Mouse (Mus musculus) cerebellum, adult (tissue): Measurements from ENCODE around the gene Kcnd3.

Source experiments
- ATAC-seq: cut with Nextera tagmentation; 2 replicates; pipeline ENCODE4 v1.9.2; 2017; ENCODE audit warnings: mild to moderate bottlenecking, moderate library complexity, mixed read lengths; ENCODE audit not compliant: insufficient number of reproducible peaks, low FRiP score, low TSS enrichment

The Kcnd3 gene

DNA sequence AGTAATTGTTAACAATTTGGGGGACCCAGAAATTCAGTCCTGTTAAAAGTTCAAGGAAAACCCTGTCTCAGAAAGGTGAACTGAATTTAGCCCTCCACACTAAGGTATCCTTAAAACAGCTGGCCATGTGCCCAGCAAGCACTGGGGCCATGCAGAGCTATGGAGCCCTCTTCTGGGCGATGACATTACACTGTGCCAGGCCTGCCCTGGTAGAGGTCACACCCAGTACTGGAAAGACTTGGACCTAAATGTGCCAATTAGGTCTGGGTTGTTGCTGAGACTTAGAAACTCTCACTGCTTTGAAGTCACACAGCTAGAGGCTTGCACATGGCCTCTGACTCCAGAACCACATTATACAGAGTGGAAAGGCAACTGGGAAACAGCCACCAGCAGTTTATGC is 190.1 kb downstream of the Kcnd3 start:
- ATAC-seq, result peak; percentile 33; the same call in 1 of the 2 replicates

DNA sequence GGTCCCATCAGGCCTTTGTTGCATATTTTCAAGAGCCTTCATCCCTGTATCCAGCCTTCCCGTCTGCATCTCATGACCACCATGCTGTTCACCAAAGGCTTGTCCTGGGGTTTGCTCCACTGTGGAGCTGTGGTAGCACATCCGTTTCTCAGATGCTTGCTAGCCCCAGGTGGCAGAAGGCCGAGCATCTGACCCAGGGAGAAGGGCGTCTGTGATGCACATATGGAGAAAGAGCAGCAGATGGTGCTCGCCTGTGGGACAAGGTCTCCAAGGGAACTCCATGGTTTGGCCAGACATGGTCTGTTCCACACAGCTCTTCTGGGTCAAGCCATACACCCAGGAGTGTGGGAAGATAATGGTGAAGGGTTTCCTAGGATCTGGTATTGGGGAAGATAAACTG is 191.4 kb downstream of the Kcnd3 start:
- peak; percentile 82 for ATAC-seq

DNA sequence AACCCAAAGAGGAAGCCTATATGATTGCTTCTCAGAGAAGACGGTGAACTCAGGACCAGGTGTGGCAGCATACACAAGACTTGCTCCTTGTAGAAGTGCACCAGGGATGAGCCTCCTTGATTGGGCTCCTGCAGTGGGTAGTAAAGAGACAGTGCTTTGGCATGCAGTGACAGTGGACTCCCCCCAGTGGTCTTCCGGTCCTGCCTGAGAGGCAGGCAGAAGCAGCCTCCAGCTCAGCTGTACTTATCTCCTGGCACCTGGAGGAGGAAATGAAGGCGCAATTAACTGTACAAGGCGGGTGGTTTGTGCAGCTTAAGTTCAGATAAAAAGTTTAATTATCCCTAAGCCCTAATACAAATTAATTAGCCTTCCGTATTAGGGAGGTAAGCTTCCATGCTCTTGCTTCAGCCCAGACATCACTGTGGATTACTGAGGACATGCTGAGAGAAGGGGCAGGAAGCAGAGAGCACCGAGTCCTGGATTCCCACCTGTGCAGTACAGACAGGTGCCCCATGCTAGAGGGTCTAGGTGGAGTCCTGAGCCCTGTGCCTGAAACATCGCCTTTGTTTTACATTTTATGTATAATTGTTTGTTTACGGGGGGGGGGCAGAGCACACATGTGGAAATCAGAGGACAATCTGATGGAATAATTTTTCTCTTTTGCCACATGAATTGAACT is 196.9 kb downstream of the Kcnd3 start:
- no peak for ATAC-seq

DNA sequence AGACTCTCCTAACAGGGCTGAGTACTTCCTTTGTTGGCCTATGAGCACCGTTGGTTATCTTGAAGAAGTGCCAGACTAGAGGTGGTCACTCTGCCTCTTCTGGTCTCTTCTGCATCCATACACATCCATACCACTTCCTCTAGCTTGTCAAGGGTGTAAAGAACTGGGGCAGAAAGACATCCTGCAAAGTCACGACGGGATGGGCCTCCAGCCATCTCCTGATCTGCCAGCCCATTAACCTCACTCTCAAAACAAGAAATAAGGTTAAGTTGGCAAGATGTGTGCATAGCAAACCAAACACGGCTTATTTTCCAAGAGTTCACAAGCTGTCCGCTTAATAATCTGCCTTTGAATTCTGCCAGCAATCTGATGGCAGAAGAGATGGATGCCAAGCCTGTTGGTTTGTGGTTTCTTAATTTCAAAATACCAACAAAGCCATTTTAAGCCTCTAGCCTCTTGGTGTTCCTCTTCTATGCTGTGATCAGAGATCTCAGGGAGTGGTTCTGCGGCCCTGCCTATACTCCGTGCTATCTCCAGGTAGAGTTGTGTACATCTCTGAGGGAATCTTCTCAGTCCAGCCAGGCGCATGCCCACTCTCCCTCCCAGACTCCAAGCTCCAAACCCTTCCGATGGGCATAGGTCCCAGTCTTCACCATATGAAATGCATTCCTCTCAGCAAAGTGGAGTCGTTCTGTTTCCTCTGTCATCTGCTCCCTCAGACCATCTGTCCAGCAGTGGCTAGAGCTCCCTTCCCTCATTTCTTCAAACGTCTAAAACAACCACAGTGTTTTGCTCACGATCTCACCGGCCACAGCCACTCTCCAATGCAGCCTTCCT is 201.6 kb downstream of the Kcnd3 start:
- peak; percentile 82 for ATAC-seq

DNA sequence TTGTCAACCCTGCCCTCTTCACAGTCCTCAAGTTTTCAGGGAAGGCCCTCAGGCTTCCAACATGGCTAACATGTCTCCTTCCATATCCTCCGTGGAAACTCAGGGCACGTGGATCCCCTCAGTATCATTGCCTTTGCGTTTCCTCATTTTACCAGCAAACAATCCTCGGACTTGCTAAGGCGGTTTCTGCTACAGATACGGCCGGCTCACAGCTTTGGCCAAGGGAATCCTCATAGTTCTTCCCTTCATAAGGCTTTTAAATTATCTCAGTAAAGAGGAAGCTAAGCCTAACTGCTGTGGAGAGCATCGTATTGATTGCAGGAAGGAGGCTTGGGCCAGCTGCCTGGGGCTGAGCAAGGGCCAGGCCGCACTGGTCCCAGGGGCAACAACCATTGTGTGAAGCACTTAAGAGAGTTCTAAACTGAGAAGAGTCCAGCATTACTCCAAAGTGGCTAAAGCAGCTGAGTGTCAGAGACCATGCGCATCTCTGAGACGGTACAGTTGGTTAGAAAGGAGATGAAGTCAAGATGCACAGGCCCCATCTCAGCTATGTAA is 203.0 kb downstream of the Kcnd3 start:
- ATAC-seq, result no peak

DNA sequence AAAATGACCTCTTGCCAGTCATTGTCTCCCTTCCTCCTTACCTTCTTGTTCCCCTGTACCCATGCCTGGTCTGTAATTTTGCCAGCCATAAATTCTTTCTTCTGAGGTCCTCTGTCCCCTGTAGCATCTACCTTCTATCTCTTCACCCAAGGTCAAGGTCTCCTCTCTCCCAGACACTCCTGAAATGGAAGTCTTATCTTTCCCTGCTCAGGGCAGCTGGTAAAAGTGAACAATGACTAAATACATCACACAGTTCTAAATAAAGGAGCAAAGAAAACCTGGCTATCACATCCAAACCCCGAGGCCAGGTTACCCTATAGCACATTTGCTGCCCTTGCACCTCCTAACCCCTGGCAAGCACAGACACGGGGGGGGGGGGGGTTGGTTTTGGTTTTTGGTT is 208.4 kb downstream of the Kcnd3 start:
- no peak for ATAC-seq

DNA sequence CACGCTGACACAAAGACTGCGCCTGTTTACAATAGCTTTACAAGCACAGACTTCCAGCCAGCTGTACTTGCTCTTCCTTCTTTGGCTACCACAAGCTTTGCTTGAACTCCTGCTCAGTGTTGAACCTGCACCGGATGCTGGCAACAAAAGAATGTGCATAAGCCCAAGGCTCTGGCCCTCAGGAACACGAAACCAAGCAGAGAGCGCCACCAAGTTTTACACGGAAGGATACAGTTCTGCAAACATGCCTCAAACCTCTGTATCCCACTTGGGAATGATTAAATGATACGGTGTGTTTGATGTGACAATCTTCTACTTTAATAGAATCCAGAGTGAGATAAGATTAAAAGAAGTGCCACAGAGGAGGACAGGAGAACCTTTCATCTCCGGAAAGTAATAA is 210.9 kb downstream of the Kcnd3 start:
- ATAC-seq, result no peak

DNA sequence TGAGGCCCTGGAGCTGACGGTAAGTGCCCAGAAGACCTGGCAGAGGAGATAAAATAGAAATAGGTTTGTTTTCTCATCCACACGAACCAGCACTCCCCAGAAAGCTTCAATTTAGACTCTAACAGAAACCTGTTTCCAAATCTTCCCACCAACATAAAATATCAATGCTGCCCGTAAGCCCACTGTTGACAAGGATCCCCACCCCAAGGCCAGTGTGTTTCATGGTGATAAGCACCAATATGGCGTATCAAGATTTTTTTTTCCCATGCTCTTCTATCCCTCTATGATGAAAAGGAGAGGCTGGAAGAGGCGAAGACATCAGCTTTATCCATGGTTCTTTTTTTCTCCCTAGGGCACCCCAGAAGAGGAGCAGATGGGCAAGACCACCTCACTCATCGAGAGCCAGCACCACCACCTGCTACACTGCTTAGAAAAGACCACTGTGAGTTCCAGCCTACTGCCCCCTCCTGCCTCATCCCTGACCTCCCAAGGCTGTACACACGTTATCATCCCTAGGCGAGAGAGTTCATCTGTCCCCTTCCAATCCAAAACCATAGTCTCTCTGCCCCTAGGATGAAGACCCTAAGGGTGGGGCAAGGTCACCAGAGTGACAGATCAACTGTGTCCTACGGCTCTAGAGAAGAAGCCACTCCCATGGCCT is 213.1 kb downstream of the Kcnd3 start:
- no peak for ATAC-seq

DNA sequence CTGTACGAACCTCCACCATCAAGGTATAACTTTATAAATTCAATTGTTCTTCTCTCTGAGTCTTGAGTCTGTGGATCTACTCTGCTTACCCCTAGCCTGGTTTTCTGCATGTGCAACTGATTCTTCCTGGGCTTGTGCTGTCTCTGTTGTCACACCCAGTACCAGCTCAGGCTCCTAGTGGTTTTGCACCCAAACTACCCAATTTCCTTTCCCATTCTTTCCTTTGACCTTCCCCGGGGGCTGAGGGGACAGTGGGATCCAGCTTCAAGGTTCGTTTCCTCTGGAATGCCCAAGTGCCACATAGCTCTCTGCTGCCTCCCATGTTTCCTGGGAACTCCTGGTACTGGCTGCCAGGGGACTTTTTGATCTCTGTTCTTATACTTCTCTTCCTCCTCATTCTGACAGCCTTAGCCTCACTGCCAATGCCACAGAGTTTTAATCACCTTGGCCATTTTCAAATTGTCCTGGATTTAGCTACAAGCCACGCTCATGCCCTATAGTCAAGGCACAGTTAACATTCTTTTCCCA is 214.9 kb downstream of the Kcnd3 start:
- ATAC-seq, result no peak

DNA sequence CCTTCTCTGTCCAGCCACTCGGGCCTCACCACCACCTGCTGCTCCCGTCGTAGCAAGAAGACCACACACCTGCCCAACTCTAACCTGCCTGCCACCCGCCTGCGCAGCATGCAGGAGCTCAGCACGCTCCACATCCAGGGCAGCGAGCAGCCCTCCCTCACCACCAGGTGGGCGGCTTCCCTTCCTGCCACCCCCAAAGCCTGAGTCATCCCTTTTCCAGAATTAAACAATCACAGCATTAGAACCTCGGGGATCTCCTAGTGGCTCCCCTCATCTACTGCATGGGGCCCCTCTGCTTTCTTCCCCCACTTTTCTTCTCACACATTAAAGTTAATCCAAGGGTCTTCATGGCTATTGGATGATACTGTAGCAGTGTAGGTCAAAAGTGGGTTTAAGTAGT is 216.0 kb downstream of the Kcnd3 start:
- no peak for ATAC-seq

DNA sequence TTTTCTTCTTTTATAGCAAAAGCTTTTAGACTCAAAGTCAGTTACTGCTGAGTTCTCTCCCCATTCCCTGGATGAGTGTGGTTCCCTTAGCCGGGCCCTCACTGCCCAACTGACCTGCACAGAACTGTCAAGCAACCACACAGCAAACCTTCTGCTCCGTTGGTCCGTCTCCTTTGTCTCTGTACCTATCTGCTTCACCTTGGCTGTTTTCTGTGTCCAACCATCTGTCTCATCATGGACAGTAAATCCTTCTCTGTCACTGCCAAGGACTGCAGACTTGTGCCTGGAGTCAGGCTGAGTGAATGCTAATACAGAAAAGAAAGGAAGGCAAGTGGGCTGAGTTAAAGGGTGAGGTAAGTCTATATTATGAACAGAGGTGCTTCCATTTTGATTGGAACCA is 217.6 kb downstream of the Kcnd3 start:
- ATAC-seq, result no peak

DNA sequence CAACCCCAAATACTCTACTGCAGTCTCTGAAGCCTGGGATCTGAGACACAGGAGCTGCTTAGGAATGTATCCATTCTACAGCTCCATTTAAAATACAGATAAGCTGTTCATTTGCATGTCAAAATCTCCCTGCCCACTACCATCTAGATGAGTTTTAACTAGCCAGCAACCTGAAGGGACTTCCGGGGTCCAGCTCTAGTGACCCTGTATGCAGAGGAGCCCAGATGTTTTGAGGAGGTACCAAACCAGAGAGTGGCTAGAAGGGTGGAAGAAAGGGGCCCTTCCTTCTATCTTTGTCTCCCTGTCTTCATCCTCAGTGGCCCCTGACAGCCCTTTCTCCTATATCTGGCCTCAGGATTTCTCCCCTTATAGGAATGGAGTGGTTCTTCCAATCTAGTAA is 218.7 kb downstream of the Kcnd3 start:
- no peak for ATAC-seq

DNA sequence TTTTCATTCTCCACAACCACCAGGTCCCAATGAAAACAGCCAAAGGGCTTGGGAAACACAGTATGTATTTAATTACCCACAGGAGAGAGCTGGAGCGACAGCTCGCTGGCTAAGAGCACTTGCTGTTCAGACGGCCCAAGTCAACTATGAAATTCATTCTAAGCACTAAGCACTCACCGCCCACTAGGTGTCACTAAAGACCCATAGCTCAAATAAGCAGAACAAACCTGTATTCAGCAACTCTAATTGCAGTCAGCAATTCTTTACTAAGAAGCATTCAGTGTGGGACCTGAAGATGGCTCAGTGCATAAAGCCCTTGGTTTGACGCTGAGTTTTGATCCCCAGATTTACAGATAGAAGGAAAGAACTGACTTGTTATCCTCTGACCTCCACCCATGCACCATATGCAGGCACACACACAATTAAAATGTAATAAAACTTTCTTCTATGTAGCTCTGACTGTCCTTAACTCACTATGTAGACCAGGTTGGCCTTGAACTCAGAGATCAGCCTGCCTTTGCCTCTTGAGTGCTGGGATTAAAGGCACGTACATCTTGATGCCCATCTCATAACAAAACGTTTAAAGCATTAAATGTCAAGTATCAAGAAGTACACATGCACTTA is 222.6 kb downstream of the Kcnd3 start:
- ATAC-seq, result peak; percentile 82

DNA sequence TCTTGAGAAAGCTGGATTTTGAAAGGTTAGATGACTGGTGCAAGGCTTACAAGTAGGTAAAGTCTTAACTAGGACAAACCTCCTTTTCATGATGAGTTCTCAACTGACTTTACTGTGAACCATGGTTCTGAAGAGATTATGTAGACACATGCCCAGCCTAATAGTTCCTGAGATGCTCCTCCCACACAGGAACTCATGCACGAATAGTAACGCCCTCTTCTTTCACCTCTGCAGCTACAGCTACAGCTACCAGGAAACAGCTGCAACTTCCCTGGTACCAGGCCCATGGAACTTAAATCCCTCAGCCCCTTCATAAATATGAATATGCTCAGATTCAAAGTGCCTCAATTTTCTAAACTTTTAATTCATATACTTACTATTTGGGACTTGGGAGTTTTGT is 223.8 kb downstream of the Kcnd3 start:
- ATAC-seq, result no peak

DNA sequence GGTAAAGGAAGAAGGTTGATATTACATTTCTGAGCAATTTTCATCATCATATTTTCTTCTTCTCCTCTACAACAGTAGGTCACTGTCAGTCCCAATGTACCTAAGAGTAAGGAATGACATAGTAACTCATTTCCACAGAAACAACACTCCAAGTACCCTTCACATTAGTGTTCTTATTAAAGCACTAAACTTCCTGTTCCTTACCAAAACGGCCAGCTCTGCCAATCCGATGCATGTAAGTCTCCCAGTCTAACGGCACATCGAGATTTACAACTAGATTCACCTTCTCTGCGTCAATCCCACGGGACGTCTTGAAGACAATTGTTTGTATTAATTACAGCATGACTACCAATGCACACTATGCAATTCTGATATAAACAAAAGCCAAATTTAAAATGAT is 228.2 kb downstream of the Kcnd3 start:
- ATAC-seq, result no peak

DNA sequence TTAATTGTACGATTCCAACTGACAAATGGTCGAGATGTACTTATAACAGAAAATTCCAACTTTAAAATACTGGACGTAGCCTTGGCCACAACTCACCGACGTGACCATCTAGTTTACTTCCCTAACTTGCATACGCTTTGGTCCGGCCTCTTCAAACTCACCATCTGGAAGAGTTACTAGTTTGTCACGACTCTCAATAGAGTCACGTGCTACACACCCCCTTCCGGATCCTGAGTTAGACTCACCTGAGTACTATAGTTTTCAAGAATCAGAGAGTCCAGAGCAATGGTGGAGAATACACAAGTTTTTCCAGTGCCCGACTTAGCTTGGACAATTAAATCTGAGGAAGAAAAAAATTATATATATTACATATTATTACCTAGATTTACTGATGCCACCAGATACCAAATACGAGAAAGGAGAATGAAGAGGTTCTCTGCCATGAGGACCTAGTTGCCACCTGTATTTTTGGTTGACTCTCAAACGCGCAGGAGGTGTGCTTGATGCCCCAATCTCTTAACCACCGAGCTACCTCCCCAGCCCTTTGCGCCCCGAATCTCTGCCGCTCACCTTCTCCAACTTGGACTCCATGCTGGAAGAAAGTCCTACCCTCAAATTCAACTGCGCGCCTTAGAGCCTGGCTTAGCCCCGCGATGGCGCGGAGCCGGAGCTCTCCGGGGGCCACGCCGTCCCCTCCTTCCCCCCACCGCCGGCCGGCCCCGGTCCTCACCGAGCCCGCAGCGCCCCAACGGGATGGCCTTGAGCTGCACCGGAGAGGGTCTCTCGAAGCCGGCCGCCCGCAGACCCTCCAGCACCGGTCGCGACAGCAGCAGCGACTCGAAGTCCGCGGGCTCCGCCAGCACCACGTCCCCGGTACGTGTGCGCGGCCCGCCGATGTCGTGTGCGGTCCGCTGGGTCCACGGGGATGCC is 234.5 kb downstream of the Kcnd3 start:
- ATAC-seq, result no peak; the same call in 1 of the 2 replicates

DNA sequence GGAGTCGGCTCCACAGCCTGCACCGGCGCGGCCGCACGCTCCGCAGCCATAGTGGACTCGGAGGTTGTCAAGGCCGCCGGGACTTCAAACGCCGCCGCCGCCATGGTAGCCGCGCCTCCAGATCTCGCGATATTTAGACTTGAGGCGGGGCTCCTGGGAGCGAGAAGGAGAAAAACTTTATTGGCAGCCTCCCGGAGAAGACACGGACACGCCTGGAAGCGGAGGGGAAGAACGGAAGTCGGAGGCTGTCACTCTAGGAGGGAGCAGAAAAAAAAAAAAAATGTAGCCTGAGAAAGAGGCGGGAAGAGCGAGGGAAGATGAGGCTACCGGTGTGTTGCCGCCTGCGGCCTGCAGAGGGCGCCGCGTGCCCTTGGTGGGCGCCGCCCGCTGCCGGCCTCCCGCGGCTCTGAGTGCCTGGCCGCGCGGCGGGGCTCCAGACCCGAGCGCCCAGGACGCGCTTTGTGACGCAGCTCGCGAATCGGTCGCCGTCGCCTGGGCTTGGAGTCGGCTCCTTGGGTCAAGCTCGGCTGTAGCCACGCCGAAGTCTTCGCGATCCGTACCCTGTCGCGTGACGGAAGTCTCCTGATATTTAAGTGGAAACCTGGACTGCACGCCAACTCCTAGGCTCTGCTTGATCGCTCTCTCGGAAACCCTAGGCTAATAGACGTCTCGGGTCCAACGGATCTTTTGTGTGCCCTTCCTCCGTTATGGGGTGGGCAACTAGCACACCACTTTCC is 235.4 kb downstream of the Kcnd3 start, which contains the start of gene Ddx20:
Gene Ddx20, minus strand, starts transcription at position 251 of the 737 bp plus-strand sequence.
- peak; percentile 90 for ATAC-seq

DNA sequence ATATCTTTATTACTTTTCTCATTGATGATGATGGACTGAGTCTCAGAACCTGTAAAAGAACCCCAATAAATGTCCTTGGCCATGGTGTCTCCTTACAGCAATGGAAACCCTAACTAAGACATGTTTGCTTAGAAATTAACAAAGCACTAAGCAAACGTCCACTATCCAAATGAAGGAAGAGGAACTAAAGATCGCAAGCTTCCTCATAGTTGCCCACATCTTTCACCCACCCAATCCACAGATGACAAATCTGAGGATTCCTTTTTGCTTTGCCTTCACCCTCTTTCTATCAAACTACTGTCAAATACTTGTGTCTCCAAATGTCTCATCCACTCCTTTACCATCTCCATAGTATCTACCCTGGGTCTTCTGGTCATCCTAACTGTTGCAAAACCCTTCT is 236.4 kb downstream of the Kcnd3 start:
- no peak for ATAC-seq
